Mouse (Mus musculus) ES-Bruce4 (cell line): ENCODE measurements around the gene Prrg2. TPM values are rescaled to one million over a fixed set of nuclear protein-coding genes. Genes with fewer than 3 reads are reported as not detected.
"Not testable (repeated sequence)": the region's sequence is repeated elsewhere in the genome, so short reads cannot be mapped to it uniquely, and the experiment has no call there.

Experiments used
- H3K27ac ChIP-seq: 2 replicates; pipeline ENCODE4 v1.5.1; 2012; ENCODE audit warnings: low read length, inconsistent platforms; ENCODE audit not compliant: insufficient read depth
- H3K27me3 ChIP-seq: 2 replicates; pipeline ENCODE4 v1.6.1; 2012; ENCODE audit warnings: mild to moderate bottlenecking, low read length, inconsistent platforms; ENCODE audit not compliant: control insufficient read depth, poor library complexity, insufficient read depth, severe bottlenecking
- H3K36me3 ChIP-seq: 2 replicates; pipeline ENCODE4 v1.6.1; 2012; ENCODE audit warnings: inconsistent platforms, mild to moderate bottlenecking, low read length, moderate library complexity; ENCODE audit not compliant: control insufficient read depth, poor library complexity, insufficient read depth, severe bottlenecking
- H3K4me1 ChIP-seq: one replicate; pipeline ENCODE4 v1.8.1; 2011; ENCODE audit warnings: low read length; ENCODE audit not compliant: control insufficient read depth, insufficient read depth
- H3K4me3 ChIP-seq: 2 replicates; pipeline ENCODE4 v1.5.1; 2011; ENCODE audit warnings: low read depth, mild to moderate bottlenecking, low read length
- H3K9ac ChIP-seq: 2 replicates; pipeline ENCODE4 v1.6.1; 2012; ENCODE audit warnings: low read depth, mild to moderate bottlenecking, inconsistent platforms; ENCODE audit not compliant: poor library complexity, severe bottlenecking
- H3K9me3 ChIP-seq: replicated peaks from 2 replicates; pipeline ENCODE4 v1.6.1; 2012; ENCODE audit warnings: mild to moderate bottlenecking, low read length, inconsistent platforms; ENCODE audit not compliant: control insufficient read depth, poor library complexity, insufficient read depth, severe bottlenecking
- CTCF ChIP-seq: IDR thresholded peaks from one replicate; pipeline ENCODE4 v1.8.1; 2011; ENCODE audit warnings: low read depth, low read length
- EP300 ChIP-seq: IDR thresholded peaks from 2 replicates; pipeline ENCODE4 v1.6.1; 2011; ENCODE audit warnings: low read depth, low read length; ENCODE audit not compliant: insufficient read depth
- POLR2A ChIP-seq: IDR thresholded peaks from one replicate; pipeline ENCODE4 v1.8.1; 2011; ENCODE audit warnings: low read length; ENCODE audit not compliant: insufficient read depth
- polyA plus RNA-seq: library from polyadenylated mRNA; stranded (reverse); fragments of >200 nt; gene quantifications from 2 replicates; pipeline ENCODE4 v1.2.4, GENCODE M21; 2011; ENCODE audit warnings: low read depth; ENCODE audit not compliant: missing spikeins, insufficient read depth, insufficient read length

Gene Prrg2
- 7.7 and 12.0 TPM in 2 replicates for polyA plus RNA-seq

GRCm38 (mm10) chr7:45062239-45062835 lies at the start of gene Prrg2, which contains the start of gene Nosip:
TSS of gene Prrg2 (minus strand) at chr7:45062677.
TSS of gene Nosip (plus strand) at chr7:45062429.
- Histone ChIP-seq H3K27me3 (no peaks in the 10 kb centered on the region), H3K4me1 (no peaks in the 10 kb centered on the region), H3K36me3 (no peaks in the 10 kb centered on the region), H3K27ac (peak within 1 kb of the TSS; percentile 82), H3K4me3 (peak within 1 kb of the TSS; percentile 98), H3K9me3 (no peaks in the 10 kb centered on the region), H3K9ac (peak within 1 kb of the TSS; percentile 44)
- TF ChIP-seq EP300 (peak; percentile 13; the same call in 1 of the 2 replicates), POLR2A (no peak)

DNA sequence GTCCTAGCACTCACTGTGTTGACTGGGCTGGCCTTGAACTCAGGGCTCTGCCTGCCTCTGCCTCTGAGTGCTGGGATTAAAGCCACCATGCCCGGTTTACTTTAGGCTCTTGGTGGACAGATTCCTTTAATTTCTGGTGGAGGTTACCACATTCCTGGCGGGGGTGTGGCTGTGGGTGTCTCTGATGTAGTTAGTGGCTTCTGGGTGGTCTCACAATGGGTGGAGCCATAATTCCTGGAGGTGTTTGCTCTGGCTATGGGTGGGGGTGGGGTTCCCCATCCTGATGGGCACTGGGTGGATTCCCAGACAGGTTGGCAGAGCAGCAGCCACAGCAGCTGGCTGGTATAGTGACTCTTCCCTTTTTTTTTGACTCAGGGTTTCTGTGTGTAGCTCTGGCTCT lies 49.5 kb upstream of the Prrg2 start:
- TF ChIP-seq EP300 (peak; percentile 63; the same call in 1 of the 2 replicates), CTCF (no peak)
- H3K27me3 ChIP-seq, result no peaks in the 10 kb centered on the region
- H3K9ac ChIP-seq, result no peak overlapping the region
- H3K4me3 ChIP-seq, result no peak overlapping the region
- no peaks in the 10 kb centered on the region for H3K9me3 ChIP-seq
- peaks cover 1% of the 10 kb centered on the region for H3K4me1 ChIP-seq
- H3K27ac ChIP-seq, result peak overlapping the region; percentile 51
- H3K36me3 ChIP-seq, result no peaks in the 10 kb centered on the region

DNA sequence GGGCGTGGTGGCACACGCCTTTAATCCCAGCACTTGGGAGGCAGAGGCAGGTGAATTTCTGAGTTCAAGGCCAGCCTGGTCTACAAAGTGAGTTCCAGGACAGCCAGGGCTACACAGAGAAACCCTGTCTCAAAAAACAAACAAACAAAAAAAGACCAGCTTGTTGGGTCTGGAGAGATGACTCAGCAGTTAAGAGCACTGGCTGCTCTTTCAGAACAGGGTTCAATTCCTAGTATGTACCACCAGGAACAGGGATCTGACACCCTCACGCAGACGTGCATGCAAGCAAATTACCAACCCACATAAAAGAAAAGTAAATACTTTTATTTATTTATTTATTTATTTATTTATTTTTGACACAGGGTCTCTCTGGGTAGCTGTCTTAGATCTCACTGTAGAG lies 47.6 kb upstream of the Prrg2 start:
- H3K9me3 ChIP-seq, H3K27me3 ChIP-seq, H3K36me3 ChIP-seq, H3K9ac ChIP-seq, H3K4me3 ChIP-seq, H3K4me1 ChIP-seq: not testable (repeated sequence)
- H3K27ac ChIP-seq, result peak overlapping the region; percentile 51; the same call in 1 of the 2 replicates

GRCm38 (mm10) chr7:45107052-45107645 lies 44.7 kb upstream of the Prrg2 start:
- peak overlapping the region; percentile 22; the same call in 1 of the 2 replicates for H3K4me3 ChIP-seq
- H3K9ac ChIP-seq, result 0 out of 2 replicates have a peak overlapping the region, but pooled peaks have one; percentile 4
- no peaks in the 10 kb centered on the region for H3K36me3 ChIP-seq
- no peaks in the 10 kb centered on the region for H3K9me3 ChIP-seq
- peak overlapping the region; percentile 67 for H3K27ac ChIP-seq
- H3K27me3 ChIP-seq, result no peaks in the 10 kb centered on the region
- TF ChIP-seq CTCF (no peak), EP300 (no peak)
- peaks cover 2% of the 10 kb centered on the region for H3K4me1 ChIP-seq

GRCm38 (mm10) chr7:45106441-45106840 lies 44.0 kb upstream of the Prrg2 start:
- Histone ChIP-seq H3K4me3 (peak overlapping the region; percentile 29), H3K27ac (peak overlapping the region; percentile 67), H3K27me3 (no peaks in the 10 kb centered on the region)

GRCm38 (mm10) chr7:45105491-45105890 lies 43.0 kb upstream of the Prrg2 start:
- Histone ChIP-seq H3K9ac (no peak overlapping the region), H3K4me1 (peaks cover 2% of the 10 kb centered on the region), H3K27me3 (no peaks in the 10 kb centered on the region), H3K36me3 (no peaks in the 10 kb centered on the region), H3K27ac (no peak overlapping the region), H3K9me3 (no peaks in the 10 kb centered on the region), H3K4me3 (no peak overlapping the region)
- no peak for TF ChIP-seq POLR2A
- TF ChIP-seq CTCF, result no peak
- TF ChIP-seq EP300, result no peak

More at GRCm38 (mm10) chr7:45106441-45106840, 44.0 kb upstream of the Prrg2 start:
- H3K9me3 ChIP-seq, result no peaks in the 10 kb centered on the region
- H3K4me1 ChIP-seq, result peaks cover 2% of the 10 kb centered on the region
- H3K36me3 ChIP-seq, result no peaks in the 10 kb centered on the region
- peak overlapping the region; percentile 4; the same call in 1 of the 2 replicates for H3K9ac ChIP-seq
- TF ChIP-seq POLR2A (no peak), CTCF (no peak), EP300 (no peak)
